Mouse (Mus musculus): ENCODE measurements around the gene Rgs16. TPM values are rescaled to one million over a fixed set of nuclear protein-coding genes. Genes with fewer than 3 reads are reported as not detected.

Gene Rgs16
- total and polyA plus RNA-seq, 3 experiments = not detected

- DNase-seq (ENCODE audit: low read depth, low spot score) = no peak
- Histone ChIP-seq H3K27me3 (ENCODE audit: control insufficient read depth in 1 of 2, insufficient read depth in 2 of 2, low read length in 2 of 2) (no peaks in the 10 kb centered on the region; a peak in 1 of 4 replicates), H3K27ac (ENCODE audit: control insufficient read depth, low read depth, low read length) (no peak overlapping the region), H3K79me2 (ENCODE audit: control insufficient read depth, insufficient read depth, low read length, poor library complexity) (no peaks in the 10 kb centered on the region), H3K9me3 (replicated peaks; ENCODE audit: insufficient read depth, low read length) (no peaks in the 10 kb centered on the region), H3K36me3 (ENCODE audit: control insufficient read depth in 1 of 2, insufficient read depth in 2 of 2, low read length in 2 of 2) (no peaks in the 10 kb centered on the region), H3K4me3 (ENCODE audit: control insufficient read depth in 1 of 2, insufficient read depth in 1 of 2, low read depth in 2 of 2, low read length in 2 of 2) (no peak overlapping the region), H3K9ac (ENCODE audit: control insufficient read depth, low read depth, low read length, poor library complexity, severe bottlenecking) (no peak overlapping the region), H3K4me1 (ENCODE audit: control insufficient read depth in 1 of 2, insufficient read depth in 2 of 2, low read length in 2 of 2) (no peaks in the 10 kb centered on the region)
- no peak for TF ChIP-seq ZNF384 (IDR thresholded peaks at IDR 0.05; ENCODE audit: low read depth, low read length)
- no peak for TF ChIP-seq ETS1 (IDR thresholded peaks at IDR 0.05; ENCODE audit: low read depth, low read length)
- TF ChIP-seq GATA1 (IDR thresholded peaks at IDR 0.05; ENCODE audit: low read depth, low read length) = no peak
- no peak for TF ChIP-seq MXI1 (IDR thresholded peaks at IDR 0.05; ENCODE audit: low read depth, low read length)
- no peak for TF ChIP-seq UBTF (IDR thresholded peaks at IDR 0.05; ENCODE audit: borderline replicate concordance, insufficient read depth, low read depth, low read length)
- TF ChIP-seq MYB (IDR thresholded peaks at IDR 0.05; ENCODE audit: low read depth, low read length) = no peak
- no peak for TF ChIP-seq CHD1 (IDR thresholded peaks at IDR 0.05; ENCODE audit: low read depth, low read length)
- TF ChIP-seq HCFC1 (IDR thresholded peaks at IDR 0.05; ENCODE audit: low read depth, low read length) = no peak
- no peak for TF ChIP-seq GABPA (IDR thresholded peaks at IDR 0.05; ENCODE audit: low read depth, low read length)
- no peak for TF ChIP-seq NRF1 (IDR thresholded peaks at IDR 0.05; ENCODE audit: insufficient read depth, low read depth, low read length, poor library complexity, severe bottlenecking)
Measured at GRCm38 (mm10) chr1:153776257-153776656, 36.1 kb downstream of the Rgs16 start.

GRCm38 (mm10) chr1:153778205-153778604 is 38.1 kb downstream of the Rgs16 start:
- H3K4me3 ChIP-seq (ENCODE audit: control insufficient read depth in 1 of 2, insufficient read depth in 1 of 2, low read depth in 2 of 2, low read length in 2 of 2) = no peak overlapping the region
- H3K9ac ChIP-seq (ENCODE audit: control insufficient read depth, low read depth, low read length, poor library complexity, severe bottlenecking) = no peak overlapping the region

More at GRCm38 (mm10) chr1:153778205-153778604, 38.1 kb downstream of the Rgs16 start:
- H3K79me2 ChIP-seq (ENCODE audit: control insufficient read depth, insufficient read depth, low read length, poor library complexity) = no peaks in the 10 kb centered on the region
- H3K27ac ChIP-seq (ENCODE audit: control insufficient read depth, low read depth, low read length) = no peak overlapping the region
- H3K36me3 ChIP-seq (ENCODE audit: control insufficient read depth in 1 of 2, insufficient read depth in 2 of 2, low read length in 2 of 2) = no peaks in the 10 kb centered on the region
- H3K9me3 ChIP-seq (replicated peaks; ENCODE audit: insufficient read depth, low read length) = no peaks in the 10 kb centered on the region
- no peaks in the 10 kb centered on the region; a peak in 1 of 4 replicates for H3K27me3 ChIP-seq (ENCODE audit: control insufficient read depth in 1 of 2, insufficient read depth in 2 of 2, low read length in 2 of 2)
- H3K4me1 ChIP-seq (ENCODE audit: control insufficient read depth in 1 of 2, insufficient read depth in 2 of 2, low read length in 2 of 2) = no peaks in the 10 kb centered on the region
- no peak for DNase-seq (ENCODE audit: low read depth, low spot score)
- TF ChIP-seq POLR2AphosphoS5 (IDR thresholded peaks at IDR 0.05; ENCODE audit: borderline replicate concordance, low read depth, low read length) = no peak
- TF ChIP-seq HCFC1 (IDR thresholded peaks at IDR 0.05; ENCODE audit: low read depth, low read length) = no peak
- TF ChIP-seq NRF1 (IDR thresholded peaks at IDR 0.05; ENCODE audit: insufficient read depth, low read depth, low read length, poor library complexity, severe bottlenecking) = no peak
- TF ChIP-seq SIN3A (IDR thresholded peaks at IDR 0.05; ENCODE audit: low read length) = no peak
- TF ChIP-seq USF1 (IDR thresholded peaks at IDR 0.05; ENCODE audit: low read depth, low read length) = no peak
- TF ChIP-seq TBP (IDR thresholded peaks at IDR 0.05; ENCODE audit: low read depth, low read length) = no peak
- no peak for TF ChIP-seq TAL1 (IDR thresholded peaks at IDR 0.05; ENCODE audit: low read length)
- no peak for TF ChIP-seq NELFE (IDR thresholded peaks at IDR 0.05; ENCODE audit: low read depth, low read length)
- no peak for TF ChIP-seq JUND (IDR thresholded peaks at IDR 0.05; ENCODE audit: low read depth, low read length)
- no peak for TF ChIP-seq ETS1 (IDR thresholded peaks at IDR 0.05; ENCODE audit: low read depth, low read length)
- no peak for TF ChIP-seq MEF2A (IDR thresholded peaks at IDR 0.05; ENCODE audit: extremely low read depth, insufficient replicate concordance, low read depth, low read length, poor library complexity, severe bottlenecking)
- no peak for TF ChIP-seq MYC (IDR thresholded peaks at IDR 0.05; ENCODE audit: low read depth, low read length)
- no peak for TF ChIP-seq CHD2 (IDR thresholded peaks at IDR 0.05; ENCODE audit: low read length)
- TF ChIP-seq BHLHE40 (IDR thresholded peaks at IDR 0.05; ENCODE audit: borderline replicate concordance, low read depth, low read length) = no peak
- TF ChIP-seq ZC3H11A (IDR thresholded peaks at IDR 0.05; ENCODE audit: low read depth, low read length) = no peak
- no peak for TF ChIP-seq POLR2A (IDR thresholded peaks at IDR 0.05; ENCODE audit: control insufficient read depth in 1 of 2, insufficient read depth in 1 of 2, low read depth in 1 of 2, low read length in 2 of 2, poor library complexity in 1 of 2)
- TF ChIP-seq MAFK (IDR thresholded peaks at IDR 0.05; ENCODE audit: borderline replicate concordance, low read depth, low read length) = no peak
- no peak for TF ChIP-seq POLR2AphosphoS2 (IDR thresholded peaks at IDR 0.05; ENCODE audit: low read length)
- TF ChIP-seq MAZ (IDR thresholded peaks at IDR 0.05; ENCODE audit: low read depth, low read length) = no peak
- no peak for TF ChIP-seq MXI1 (IDR thresholded peaks at IDR 0.05; ENCODE audit: low read depth, low read length)
